In genomic region chr17:23802746-23803365, GRCm38 (mm10) we compare ENCODE assay signal across 8 mouse cellular contexts. TPM values are rescaled to one million over a fixed set of nuclear protein-coding genes. Genes with fewer than 3 reads are reported as not detected.
DNase-seq lines count a peak whose midpoint lies in the region; ATAC-seq lines count a peak whose summit lies in the region.

No protein-coding gene starts in this region.

- peaks cover 28% of the 10 kb centered on the region for H3K4me1 ChIP-seq in hindbrain, embryonic 12.5 days

- peaks cover 6% of the 10 kb centered on the region; the same call in 1 of the 2 replicates for H3K36me3 ChIP-seq in hindbrain, embryonic 12.5 days

- ATAC-seq in hindbrain, embryonic 12.5 days (ENCODE audit: low FRiP score): peak; percentile 98

- peak overlapping the region; percentile 99 for H3K9ac ChIP-seq in hindbrain, embryonic 12.5 days

- peak; percentile 99 for DNase-seq in NIH3T3 (ENCODE audit: low read depth)
- peak; percentile 98 to 99 for DNase-seq in cerebellum, postnatal 10 days
- peak; percentile 98 to 99 for DNase-seq in frontal cortex, postnatal 10 days (ENCODE audit: low spot score in 2 of 2)
- DNase-seq in layer of hippocampus, postnatal 14 days (ENCODE audit: low spot score in 2 of 2): peak; percentile 95 to 99
- DNase-seq in lung, postnatal 14 days: peak; percentile 96
- peak; percentile 96 for DNase-seq in retina, adult 2 months (ENCODE audit: low read depth, low spot score)
- DNase-seq in thymus, postnatal 36 days: peak; percentile 95 to 98

- H3K4me3 ChIP-seq in hindbrain, embryonic 12.5 days: peak overlapping the region; percentile 99

- no peaks in the 10 kb centered on the region for H3K9me3 ChIP-seq in hindbrain, embryonic 12.5 days (replicated peaks)

- WGBS in hindbrain, embryonic 12.5 days: 1% methylated on average over 59 of the region's 60 CpGs

- H3K27me3 ChIP-seq in hindbrain, embryonic 12.5 days: 0 out of 2 replicates have a peak, but pooled peaks cover 3% of the 10 kb centered on the region

- peak overlapping the region; percentile 83 for H3K4me2 ChIP-seq in hindbrain, embryonic 12.5 days (replicated peaks)

- H3K27ac ChIP-seq in hindbrain, embryonic 12.5 days: peak overlapping the region; percentile 98

RNA-seq across cellular contexts. Expression of gene Srrm2, which starts 12.5 kb away (rescaled TPM):
- polyA plus RNA-seq in hindbrain, embryonic 12.5 days (2016; fragmentation: Nextera tagmentation; extraction: Ambion mirVana): 670 and 682 TPM in 2 replicates
- 100 to 1,000 TPM; 502 to 591 TPM for total RNA-seq in layer of hippocampus, postnatal 14 days (2021)

RNA-seq across cellular contexts. Expression of gene Flywch2, which starts 17.0 kb away (rescaled TPM):
- 48.1 and 49.4 TPM in 2 replicates for polyA plus RNA-seq in hindbrain, embryonic 12.5 days (2016; fragmentation: Nextera tagmentation; extraction: Ambion mirVana)
- 10 to 100 TPM; 24.5 to 25.3 TPM for total RNA-seq in layer of hippocampus, postnatal 14 days (2021)

RNA-seq across cellular contexts. Expression of gene Elob, which starts 26.1 kb away (rescaled TPM):
- polyA plus RNA-seq in hindbrain, embryonic 12.5 days (2016; fragmentation: Nextera tagmentation; extraction: Ambion mirVana): 1,047 and 1,117 TPM in 2 replicates
- 100 to 1,000 TPM; 363 to 365 TPM for total RNA-seq in layer of hippocampus, postnatal 14 days (2021)

RNA-seq across cellular contexts. Expression of gene Flywch1, which starts 31.5 kb away (rescaled TPM):
- 203 and 212 TPM in 2 replicates for polyA plus RNA-seq in hindbrain, embryonic 12.5 days (2016; fragmentation: Nextera tagmentation; extraction: Ambion mirVana)
- total RNA-seq in layer of hippocampus, postnatal 14 days (2021): 100 to 1,000 TPM; 159 to 169 TPM

RNA-seq across cellular contexts. Expression of gene Prss33, which starts 33.0 kb away (rescaled TPM):
- 0.26 TPM in 1 of 2 replicates, not detected in the other for polyA plus RNA-seq in hindbrain, embryonic 12.5 days (2016; fragmentation: Nextera tagmentation; extraction: Ambion mirVana)
- total RNA-seq in layer of hippocampus, postnatal 14 days (2021): not detected

Comparison
In these comparisons a context has a peak if more than half of its experiments do, and no peak if none do; other contexts are left out.
1. Peak in every context shown above with its lines: DNase-seq, ATAC-seq, H3K4me3 ChIP-seq and H3K27ac ChIP-seq.